Comparison of ENCODE assay signal across 15 mouse cellular contexts in the genomic region with DNA sequence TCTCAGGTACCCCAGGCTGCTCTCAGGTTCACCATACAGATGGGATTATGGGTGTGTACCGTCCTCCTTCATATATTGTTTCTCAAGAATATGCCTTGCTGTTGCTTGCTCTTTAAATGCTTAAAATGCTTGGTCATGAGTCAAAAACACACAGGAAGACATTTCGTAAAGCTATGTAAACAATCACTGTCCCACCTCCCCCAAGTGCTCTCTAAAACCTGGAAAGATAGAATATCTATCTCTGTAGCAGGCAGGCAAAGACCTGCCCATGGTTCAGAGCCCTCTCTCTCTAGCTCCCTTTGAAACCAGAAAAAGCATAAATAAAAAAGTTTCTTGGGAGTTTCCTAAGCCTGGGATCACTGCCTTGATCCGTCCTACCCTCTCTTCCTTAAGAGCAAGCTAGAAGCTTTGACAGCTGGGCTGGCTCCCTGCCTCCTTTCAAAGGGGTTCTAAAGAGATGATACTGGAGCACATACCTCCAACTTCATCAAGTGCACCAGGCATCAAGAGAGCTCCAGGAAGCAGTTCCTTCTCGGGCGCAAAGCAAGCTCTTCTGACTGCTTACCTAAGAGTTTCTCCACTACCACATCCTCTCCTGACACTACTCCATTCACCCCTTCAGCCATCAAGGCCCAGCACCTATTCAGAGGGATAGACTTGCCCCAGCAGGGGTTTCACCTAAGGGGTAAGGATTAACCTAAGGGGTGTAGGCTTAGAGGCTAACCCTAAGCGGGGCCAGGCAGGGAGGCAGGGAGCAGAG. TPM values are rescaled to one million over a fixed set of nuclear protein-coding genes. Genes with fewer than 3 reads are reported as not detected.
DNase-seq lines count a peak whose midpoint lies in the region; ATAC-seq and TF ChIP-seq lines count a peak whose summit lies in the region.
"Had no signal": no experiment of that assay in that cellular context is flagged by ENCODE, and none has a peak within 500 bp of the region (broad histone marks: within the 10 kb centered on the region; RNA-seq: fewer than 3 reads in every experiment).

No protein-coding gene starts in this region.

- no peaks in the 10 kb centered on the region for H3K9me3 ChIP-seq in heart, embryonic 14.5 days (ENCODE audit: control insufficient read depth, low read length)
- H3K9me3 ChIP-seq: limb, embryonic 13.5 days; neural tube, embryonic 13.5 days had no signal

- H3K9ac ChIP-seq in heart, embryonic 14.5 days (ENCODE audit: low read length) = no peak overlapping the region
- H3K9ac ChIP-seq: hindbrain, embryonic 14.5 days; limb, embryonic 13.5 days; neural tube, embryonic 13.5 days had no signal

- H3K4me3 ChIP-seq in heart, embryonic 14.5 days (ENCODE audit: control insufficient read depth in 1 of 2, insufficient read depth in 1 of 2, low read depth in 1 of 2, low read length in 2 of 2) = no peak overlapping the region
- H3K4me3 ChIP-seq in small intestine, adult 2 months (ENCODE audit: low read depth, low read length) = peak overlapping the region; percentile 49
- H3K4me3 ChIP-seq: limb, embryonic 13.5 days; neural tube, embryonic 13.5 days had no signal

- 67% methylated on average over 6 of the region's 6 CpGs for WGBS in heart, embryonic 14.5 days
- 31% methylated on average over 6 of the region's 6 CpGs for WGBS in small intestine, adult 2 months

- TF ChIP-seq POLR2A in small intestine, adult 2 months (IDR thresholded peaks at IDR 0.05; ENCODE audit: low read depth, low read length) = no peak

- no peak overlapping the region for H3K4me2 ChIP-seq in heart, embryonic 14.5 days (ENCODE audit: low read length)
- H3K4me2 ChIP-seq: hindbrain, embryonic 14.5 days; limb, embryonic 13.5 days; neural tube, embryonic 13.5 days had no signal

- ATAC-seq in heart, embryonic 14.5 days (ENCODE audit: insufficient number of reproducible peaks, insufficient read depth, low FRiP score, low read depth) = no peak

- DNase-seq in heart, adult 9 months (ENCODE audit: low spot score in 2 of 2) = no peak
- DNase-seq in CD4-positive helper T cell, adult 2 months (ENCODE audit: low read depth, low spot score) = peak; percentile 53
- DNase-seq in brain, adult 2 months (ENCODE audit: low read depth, low spot score) = peak; percentile 31
- DNase-seq in layer of hippocampus, adult 9-10 months (ENCODE audit: low spot score) = no peak
- DNase-seq in retina, embryonic 14.5 days (ENCODE audit: low spot score) = no peak
- DNase-seq in adrenal gland, postnatal 25 days = no peak
- DNase-seq: adrenal gland, postnatal 10 days; kidney, postnatal 10 days had no signal

- H3K4me1 ChIP-seq in heart, embryonic 14.5 days (ENCODE audit: control insufficient read depth in 2 of 2, insufficient read depth in 2 of 2, low read length in 2 of 2) = peaks cover 42 to 52% of the 10 kb centered on the region in 2 experiments
- peaks cover 45% of the 10 kb centered on the region; the same call in 1 of the 2 replicates for H3K4me1 ChIP-seq in small intestine, adult 2 months (ENCODE audit: control insufficient read depth, insufficient read depth, insufficient read length, low read length)
- H3K4me1 ChIP-seq: neural tube, embryonic 13.5 days had no signal

- no peak for TF ChIP-seq CTCF in small intestine, adult 2 months (IDR thresholded peaks at IDR 0.05; ENCODE audit: extremely low read depth, insufficient read length, insufficient replicate concordance, low read depth, low read length)

- peak overlapping the region; percentile 47 to 82; a peak in 2 of 4 replicates for H3K27ac ChIP-seq in heart, embryonic 14.5 days (replicated peaks in 1 of 2; ENCODE audit: control insufficient read depth in 1 of 2, insufficient read depth in 1 of 2, low read depth in 2 of 2, low read length in 2 of 2)
- peak overlapping the region; percentile 95 for H3K27ac ChIP-seq in small intestine, adult 2 months (ENCODE audit: insufficient read depth, low read depth, low read length)
- H3K27ac ChIP-seq: hindbrain, embryonic 14.5 days; limb, embryonic 13.5 days; macrophage; neural tube, embryonic 13.5 days had no signal

- no peaks in the 10 kb centered on the region for H3K27me3 ChIP-seq in heart, embryonic 14.5 days (ENCODE audit: control insufficient read depth, insufficient read depth, low read length)
- H3K27me3 ChIP-seq in small intestine, adult 2 months (ENCODE audit: control insufficient read depth, insufficient read depth, low read length) = no peaks in the 10 kb centered on the region
- H3K27me3 ChIP-seq: limb, embryonic 13.5 days; neural tube, embryonic 13.5 days had no signal

- no peaks in the 10 kb centered on the region for H3K36me3 ChIP-seq in heart, embryonic 14.5 days (ENCODE audit: control insufficient read depth, insufficient read depth, low read length)
- no peaks in the 10 kb centered on the region for H3K36me3 ChIP-seq in small intestine, adult 2 months (ENCODE audit: control insufficient read depth, insufficient read depth, low read length)
- H3K36me3 ChIP-seq: limb, embryonic 13.5 days; neural tube, embryonic 13.5 days had no signal

RNA-seq across cellular contexts. Expression of a gene that starts 1.5 kb away (rescaled TPM):
- polyA plus RNA-seq in heart, embryonic 14.5 days (2014; fragmentation: Nextera tagmentation; extraction: Ambion mirVana) = 0.07 TPM in 1 of 2 replicates, not detected in the other
- polyA plus RNA-seq in small intestine, adult 2 months (2012; rRNA removed) = 2.7 and 4.2 TPM in 2 replicates
- total RNA-seq in adrenal gland, postnatal 25 days (2021) = 2.5 and 4.5 TPM in 2 replicates
- total RNA-seq: common myeloid progenitor, adult 5-6 weeks had no signal
- polyA plus RNA-seq: neural tube, embryonic 13.5 days had no signal

RNA-seq across cellular contexts. Expression of a gene that starts 31.0 kb away (rescaled TPM):
- polyA plus RNA-seq in heart, embryonic 14.5 days (2014; fragmentation: Nextera tagmentation; extraction: Ambion mirVana) = 0.11 and 0.26 TPM in 2 replicates
- polyA plus RNA-seq in small intestine, adult 2 months (2012; rRNA removed) = 0.14 TPM in 1 of 2 replicates, not detected in the other
- total RNA-seq in adrenal gland, postnatal 25 days (2021) = 0.27 TPM in 1 of 2 replicates, not detected in the other
- total RNA-seq: common myeloid progenitor, adult 5-6 weeks had no signal
- polyA plus RNA-seq: macrophage had no signal

RNA-seq across cellular contexts. Expression of a gene that starts 57.3 kb away (rescaled TPM):
- polyA plus RNA-seq in heart, embryonic 14.5 days (2014; fragmentation: Nextera tagmentation; extraction: Ambion mirVana) = not detected in 2 replicates
- not detected in 2 replicates for polyA plus RNA-seq in small intestine, adult 2 months (2012; rRNA removed)
- total RNA-seq in adrenal gland, postnatal 25 days (2021) = not detected in 2 replicates
- total RNA-seq: adrenal gland, postnatal 10 days; common myeloid progenitor, adult 5-6 weeks had no signal
- polyA plus RNA-seq: limb, embryonic 13.5 days; macrophage; neural tube, embryonic 13.5 days had no signal

Comparison
In these comparisons a context has a peak if more than half of its experiments do, and no peak if none do; other contexts are left out.
1. DNase-seq: peak in CD4-positive helper T cell, adult 2 months (single experiment) and brain, adult 2 months (single experiment); none in heart, adult 9 months (0 of 2), layer of hippocampus, adult 9-10 months (single experiment), retina, embryonic 14.5 days (single experiment) and adrenal gland, postnatal 25 days (single experiment).